Mouse (Mus musculus): Measurements from ENCODE around the gene Olfr701.
A peak's percentile ranks its signal among the peaks of the same experiment; 100 is the strongest.

Olfr701 gene

DNA sequence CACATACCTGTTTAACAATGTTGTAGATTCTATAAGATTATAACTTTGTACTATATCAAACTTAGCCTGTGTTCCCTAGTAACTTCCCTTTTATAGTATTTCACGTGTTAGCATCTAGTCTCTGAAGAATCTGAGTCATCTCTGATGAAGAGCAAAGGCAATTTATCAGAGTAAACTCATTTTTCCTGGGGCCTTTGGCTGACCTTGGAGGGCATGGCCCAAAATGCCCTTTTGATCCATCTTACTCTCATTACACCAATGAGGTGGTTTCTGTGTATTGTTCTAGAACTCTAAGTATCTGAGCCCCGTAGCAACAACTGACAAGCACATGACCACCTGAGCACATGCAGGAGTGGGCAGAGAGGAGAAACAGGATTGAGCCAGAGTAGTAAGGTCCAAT, at the start of gene Olfr701:
Gene Olfr701, plus strand, starts transcription at position 301 of the 400 bp plus-strand sequence.
- no peak for DNase-seq

DNA sequence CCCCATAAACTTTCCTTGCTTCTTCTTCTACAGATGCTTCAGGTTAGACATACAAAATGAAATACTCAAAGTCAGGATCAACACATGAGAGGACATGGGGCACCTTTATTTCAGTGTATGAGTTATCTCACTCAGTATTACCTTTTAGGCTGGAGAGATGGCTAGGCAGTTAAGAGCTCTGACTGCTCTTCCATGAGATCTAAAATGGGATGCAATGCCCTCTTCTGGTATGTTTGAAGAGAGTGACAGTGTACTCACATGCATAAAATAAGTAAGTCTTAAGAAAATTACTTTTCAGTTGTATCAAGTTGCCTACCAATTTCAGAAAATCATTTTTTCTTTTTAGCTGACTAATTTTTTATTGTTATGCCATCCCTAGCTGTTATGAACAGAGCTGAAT, 25.6 kb upstream of the Olfr701 start:
- DNase-seq, result no peak

DNA sequence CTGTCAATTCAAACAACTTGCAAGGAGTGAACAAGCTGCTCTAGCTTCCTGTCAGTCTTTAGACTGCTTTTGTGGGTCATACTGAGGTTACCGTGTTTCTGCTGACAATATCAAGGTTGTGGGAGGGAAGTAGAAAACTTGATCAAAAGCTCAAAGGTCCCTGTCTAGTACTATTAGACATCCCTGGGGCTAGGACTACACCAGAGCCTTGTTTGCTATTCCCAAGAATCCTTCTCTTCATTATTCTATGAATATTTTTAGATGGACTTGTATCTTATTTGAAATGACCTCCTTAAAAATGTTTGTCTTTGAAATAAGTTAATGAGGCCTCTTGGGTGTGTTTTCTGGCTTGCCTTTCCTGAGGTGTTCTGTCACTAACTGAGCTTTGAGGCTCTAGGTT, 20.8 kb upstream of the Olfr701 start, which contains the start of gene Olfr699:
Gene Olfr699, minus strand, starts transcription at position 101 of the 400 bp plus-strand sequence.
- no peak for DNase-seq

DNA sequence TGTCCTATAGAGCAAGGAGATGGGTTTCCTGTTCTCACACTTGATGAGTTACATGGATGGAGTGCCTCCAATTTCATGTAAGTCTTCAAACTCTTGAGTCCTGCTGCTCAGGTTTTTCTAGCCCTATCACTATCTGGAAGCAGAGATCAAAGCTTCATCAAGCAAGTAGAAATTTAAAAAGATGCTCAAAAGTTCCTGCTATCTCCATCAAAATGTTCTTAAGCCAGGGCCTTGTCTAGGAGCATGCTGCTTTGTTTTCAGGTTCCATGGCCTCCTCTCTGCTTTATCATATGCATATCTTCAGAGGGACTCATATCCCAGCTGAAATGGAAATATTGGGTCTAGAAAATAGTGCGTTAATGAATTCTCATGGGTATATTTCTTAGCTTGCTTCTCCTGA, 5.2 kb upstream of the Olfr701 start, which contains the start of gene Olfr700:
Gene Olfr700, minus strand, starts transcription at position 101 of the 400 bp plus-strand sequence.
- DNase-seq, result no peak

DNA sequence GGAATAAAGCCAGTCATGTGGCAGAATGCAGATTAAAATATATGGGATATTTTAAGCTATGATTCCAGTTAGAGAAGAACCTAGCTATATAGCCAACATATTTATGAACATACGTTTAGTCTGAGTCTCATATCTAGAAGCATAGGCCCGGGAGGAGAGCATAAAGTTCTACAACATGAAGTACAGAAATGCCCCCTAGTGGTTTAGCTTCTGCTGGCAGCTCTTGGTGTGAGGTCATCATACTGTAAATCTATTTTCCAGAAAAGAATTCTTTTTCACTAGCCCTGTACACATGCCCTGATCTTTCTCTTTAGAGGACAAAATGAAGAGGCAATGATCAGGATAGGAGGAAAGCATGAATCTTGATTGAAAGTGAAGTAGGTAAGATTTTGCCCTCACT, 1.8 kb downstream of the Olfr701 start:
- DNase-seq, result peak; percentile 4 to 6

DNA sequence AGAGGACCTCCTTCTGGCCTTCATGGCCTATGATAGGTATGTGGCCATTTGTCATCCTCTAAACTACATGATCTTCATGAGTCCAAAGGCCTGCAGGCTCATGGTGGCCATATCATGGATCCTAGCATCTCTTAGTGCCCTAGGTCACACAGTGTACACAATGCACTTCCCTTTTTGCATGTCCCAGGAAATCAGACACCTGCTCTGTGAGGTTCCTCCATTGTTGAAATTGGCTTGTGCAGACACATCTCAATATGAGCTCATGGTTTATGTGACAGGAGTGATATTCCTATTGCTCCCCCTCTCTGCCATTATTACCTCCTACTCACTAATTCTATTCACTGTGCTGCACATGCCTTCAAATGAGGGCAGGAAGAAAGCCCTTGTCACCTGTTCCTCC, 4.5 kb downstream of the Olfr701 start:
- no peak for DNase-seq

DNA sequence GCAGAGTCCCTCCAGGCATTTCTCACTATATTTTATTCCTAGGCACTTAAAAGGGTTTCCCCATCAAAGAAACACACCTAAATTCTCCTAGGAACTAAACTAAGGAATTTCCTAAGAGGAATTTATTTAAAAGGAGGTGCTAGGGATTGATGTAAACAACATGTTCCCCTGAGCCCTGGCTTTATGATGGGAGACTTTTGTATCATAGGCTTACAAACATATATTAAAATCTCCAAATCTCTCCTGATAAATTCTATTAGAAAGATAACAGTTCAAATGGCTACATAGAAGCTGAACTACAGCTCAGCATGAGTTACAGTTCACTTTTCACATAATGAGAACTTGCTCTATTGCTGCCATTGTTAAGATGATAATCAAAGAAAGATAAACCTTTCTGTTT, 19.9 kb downstream of the Olfr701 start, which contains the start of gene Olfr702:
Gene Olfr702, minus strand, starts transcription at position 101 of the 400 bp plus-strand sequence.
- DNase-seq, result no peak

DNA sequence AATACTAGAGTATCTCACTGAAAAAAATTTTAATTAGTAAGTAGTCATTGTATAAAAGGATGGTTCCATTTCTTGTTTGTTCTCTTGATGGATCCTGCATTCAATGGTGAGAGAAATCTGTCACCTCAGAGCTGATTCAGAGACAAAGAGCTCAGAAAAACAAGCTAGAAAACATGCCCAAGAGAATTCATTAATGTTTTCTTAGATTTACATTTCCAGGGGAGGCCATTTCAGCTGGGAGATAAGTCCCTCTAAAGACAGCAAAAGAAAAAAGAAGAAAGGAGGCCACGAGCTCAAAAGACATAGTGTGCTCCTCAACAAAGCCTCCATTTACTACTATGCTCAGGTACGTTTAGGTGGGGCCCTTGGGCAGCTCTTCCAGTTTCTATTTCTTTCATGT, 29.1 kb downstream of the Olfr701 start, which contains the start of gene Olfr703:
Gene Olfr703, plus strand, starts transcription at position 301 of the 400 bp plus-strand sequence.
- no peak for DNase-seq

DNA sequence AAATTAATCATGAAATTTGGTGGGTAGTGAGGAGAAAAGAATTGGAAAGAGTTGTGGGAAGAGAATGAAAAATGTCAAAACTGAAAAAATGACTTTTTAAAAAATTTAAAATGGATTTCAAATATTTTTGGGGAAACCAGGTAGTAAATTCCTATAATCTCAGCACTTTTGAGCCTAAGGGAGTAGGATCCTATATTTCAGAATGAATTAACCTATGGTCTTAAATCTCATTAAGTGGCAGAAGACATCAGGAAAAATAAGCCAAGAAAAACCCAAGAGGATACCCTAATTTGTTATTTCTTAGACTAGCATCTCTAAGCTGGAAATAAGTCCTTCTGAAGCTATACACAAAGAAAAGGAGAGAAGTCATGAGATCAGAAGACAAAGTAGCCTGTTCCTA, 49.0 kb downstream of the Olfr701 start, which contains the start of gene Olfr704:
Gene Olfr704, plus strand, starts transcription at position 301 of the 400 bp plus-strand sequence.
- no peak for DNase-seq

All from kidney, postnatal 4 days (tissue).